Mouse (Mus musculus): ENCODE measurements around the gene Abcf3.

DNA sequence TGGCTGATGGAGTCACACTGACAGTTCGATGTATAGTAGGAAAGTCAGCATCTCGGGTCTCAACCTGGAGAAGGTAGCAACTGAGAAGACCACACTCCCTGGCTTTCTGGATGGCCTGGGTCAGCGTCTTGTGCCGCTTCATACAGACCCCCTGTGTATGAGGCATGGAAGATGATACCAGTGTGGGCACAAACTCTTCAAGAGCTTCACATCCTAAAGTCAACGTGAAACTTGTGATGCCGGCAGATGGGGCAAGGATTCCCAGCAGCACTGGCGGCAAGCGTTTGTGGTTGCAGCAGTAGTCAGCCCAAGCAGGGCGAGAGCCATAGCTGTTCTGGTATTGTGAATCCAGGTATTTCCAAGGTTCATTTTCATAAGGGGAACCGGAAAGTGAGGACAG, 2.7 kb upstream of the Abcf3 start:
- TF ChIP-seq CTCF (IDR thresholded peaks at IDR 0.05) (no peak), EP300 (IDR thresholded peaks at IDR 0.05) (no peak)
